Mouse (Mus musculus) cortical plate, adult 2 months (tissue): ENCODE measurements around the gene Mtch2.

Experiments
- CTCF ChIP-seq: fragments of 200-500 bp; IDR thresholded peaks from 2 replicates; pipeline ENCODE4 v1.5.1; 2011; ENCODE audit warnings: mild to moderate bottlenecking, control low read depth, low read length; ENCODE audit not compliant: insufficient read depth; ENCODE audit errors: extremely low read depth
- POLR2A ChIP-seq: fragments of 200-500 bp; IDR thresholded peaks from 2 replicates; pipeline ENCODE4 v1.6.1; 2011; ENCODE audit warnings: mild to moderate bottlenecking, low read length, control low read depth; ENCODE audit not compliant: insufficient read depth; ENCODE audit errors: extremely low read depth

GRCm38 (mm10) chr2:90843666-90844065 lies 3.3 kb upstream of the Mtch2 start:
- TF ChIP-seq CTCF (no peak), POLR2A (no peak)
